Mouse (Mus musculus): ENCODE results near the gene Tfeb. TPM values are rescaled to one million over a fixed set of nuclear protein-coding genes. Genes with fewer than 3 reads are reported as not detected.

Tfeb gene
- polyA plus RNA-seq, 1 experiment from 2014 or later: 17.8 TPM

- no peak for ATAC-seq
- no peak for DNase-seq (ENCODE audit: low spot score)
- TF ChIP-seq CTCF (IDR thresholded peaks at IDR 0.05) (no peak), EP300 (IDR thresholded peaks at IDR 0.05) (no peak)
- H3K4me3 ChIP-seq (ENCODE audit: low read depth, low read length): no peak overlapping the region
- no peaks in the 10 kb centered on the region for H3K9me3 ChIP-seq (ENCODE audit: low read length)
- H3K9ac ChIP-seq (replicated peaks; ENCODE audit: low read depth): no peak overlapping the region
- no peak overlapping the region for H3K27ac ChIP-seq (ENCODE audit: low read length)
- no peak overlapping the region for H3K4me2 ChIP-seq (replicated peaks; ENCODE audit: low read depth, low read length)
- H3K4me1 ChIP-seq (ENCODE audit: insufficient read depth, low read depth, low read length): no peaks in the 10 kb centered on the region
- H3K27me3 ChIP-seq (replicated peaks; ENCODE audit: insufficient read depth, low read length): no peaks in the 10 kb centered on the region
- H3K36me3 ChIP-seq (ENCODE audit: insufficient read depth, low read length): no peaks in the 10 kb centered on the region
- 70% methylated on average over 16 of the region's 16 CpGs for WGBS
Measured at GRCm38 (mm10) chr17:47796156-47796816, 59.5 kb downstream of the Tfeb start.

GRCm38 (mm10) chr17:47796968-47797367 is 60.1 kb downstream of the Tfeb start:
- Histone ChIP-seq H3K4me3 (ENCODE audit: low read depth, low read length) (no peak overlapping the region), H3K27ac (ENCODE audit: low read length) (no peak overlapping the region), H3K4me1 (ENCODE audit: insufficient read depth, low read depth, low read length) (no peaks in the 10 kb centered on the region), H3K27me3 (replicated peaks; ENCODE audit: insufficient read depth, low read length) (no peaks in the 10 kb centered on the region), H3K4me2 (replicated peaks; ENCODE audit: low read depth, low read length) (no peak overlapping the region), H3K9ac (replicated peaks; ENCODE audit: low read depth) (no peak overlapping the region), H3K9me3 (ENCODE audit: low read length) (no peaks in the 10 kb centered on the region), H3K36me3 (ENCODE audit: insufficient read depth, low read length) (no peaks in the 10 kb centered on the region)
- ATAC-seq (no peak), DNase-seq (ENCODE audit: low spot score) (no peak)
- WGBS: 66% methylated on average over 4 of the region's 4 CpGs
- TF ChIP-seq EP300 (IDR thresholded peaks at IDR 0.05): no peak
- TF ChIP-seq CTCF (IDR thresholded peaks at IDR 0.05): peak; percentile 42; the same call in 1 of the 2 replicates

- Histone ChIP-seq H3K4me2 (replicated peaks; ENCODE audit: low read depth, low read length) (no peak overlapping the region), H3K4me1 (ENCODE audit: insufficient read depth, low read depth, low read length) (no peaks in the 10 kb centered on the region), H3K4me3 (ENCODE audit: low read depth, low read length) (no peak overlapping the region), H3K27ac (ENCODE audit: low read length) (no peak overlapping the region), H3K9ac (replicated peaks; ENCODE audit: low read depth) (no peak overlapping the region), H3K36me3 (ENCODE audit: insufficient read depth, low read length) (no peaks in the 10 kb centered on the region), H3K9me3 (ENCODE audit: low read length) (no peaks in the 10 kb centered on the region), H3K27me3 (replicated peaks; ENCODE audit: insufficient read depth, low read length) (no peaks in the 10 kb centered on the region)
- DNase-seq (ENCODE audit: low spot score): no peak
- no peak for TF ChIP-seq EP300 (IDR thresholded peaks at IDR 0.05)
- TF ChIP-seq CTCF (IDR thresholded peaks at IDR 0.05): no peak
- no peak for ATAC-seq
- 61% methylated on average over 9 of the region's 9 CpGs for WGBS
Measured at GRCm38 (mm10) chr17:47797383-47797782, 60.6 kb downstream of the Tfeb start.

GRCm38 (mm10) chr17:47802806-47803205 is 66.0 kb downstream of the Tfeb start:
- Histone ChIP-seq H3K27me3 (replicated peaks; ENCODE audit: insufficient read depth, low read length) (no peaks in the 10 kb centered on the region), H3K4me1 (ENCODE audit: insufficient read depth, low read depth, low read length) (no peaks in the 10 kb centered on the region), H3K27ac (ENCODE audit: low read length) (no peak overlapping the region), H3K4me2 (replicated peaks; ENCODE audit: low read depth, low read length) (no peak overlapping the region), H3K9ac (replicated peaks; ENCODE audit: low read depth) (no peak overlapping the region), H3K9me3 (ENCODE audit: low read length) (no peaks in the 10 kb centered on the region), H3K36me3 (ENCODE audit: insufficient read depth, low read length) (no peaks in the 10 kb centered on the region), H3K4me3 (ENCODE audit: low read depth, low read length) (no peak overlapping the region)
- ATAC-seq (no peak), DNase-seq (ENCODE audit: low spot score) (no peak)
- TF ChIP-seq CTCF (IDR thresholded peaks at IDR 0.05) (no peak), EP300 (IDR thresholded peaks at IDR 0.05) (no peak)
- WGBS: 11% methylated on average over 8 of the region's 8 CpGs

- WGBS: 87% methylated on average over 4 of the region's 4 CpGs
Measured at GRCm38 (mm10) chr17:47803662-47804061, 66.8 kb downstream of the Tfeb start.

GRCm38 (mm10) chr17:47805047-47805835 is 68.4 kb downstream of the Tfeb start:
- Histone ChIP-seq H3K4me1 (ENCODE audit: insufficient read depth, low read depth, low read length) (no peaks in the 10 kb centered on the region), H3K36me3 (ENCODE audit: insufficient read depth, low read length) (no peaks in the 10 kb centered on the region), H3K9me3 (ENCODE audit: low read length) (no peaks in the 10 kb centered on the region), H3K9ac (replicated peaks; ENCODE audit: low read depth) (no peak overlapping the region), H3K27ac (ENCODE audit: low read length) (no peak overlapping the region), H3K4me3 (ENCODE audit: low read depth, low read length) (no peak overlapping the region), H3K4me2 (replicated peaks; ENCODE audit: low read depth, low read length) (no peak overlapping the region), H3K27me3 (replicated peaks; ENCODE audit: insufficient read depth, low read length) (no peaks in the 10 kb centered on the region)
- DNase-seq (ENCODE audit: low spot score) (peak; percentile 41), ATAC-seq (no peak)
- no peak for TF ChIP-seq CTCF (IDR thresholded peaks at IDR 0.05)
- TF ChIP-seq EP300 (IDR thresholded peaks at IDR 0.05): no peak
- WGBS: 50% methylated on average over 13 of the region's 13 CpGs

More at GRCm38 (mm10) chr17:47803662-47804061, 66.8 kb downstream of the Tfeb start:
- Histone ChIP-seq H3K4me1 (ENCODE audit: insufficient read depth, low read depth, low read length) (no peaks in the 10 kb centered on the region), H3K4me2 (replicated peaks; ENCODE audit: low read depth, low read length) (no peak overlapping the region), H3K9ac (replicated peaks; ENCODE audit: low read depth) (no peak overlapping the region), H3K9me3 (ENCODE audit: low read length) (no peaks in the 10 kb centered on the region), H3K4me3 (ENCODE audit: low read depth, low read length) (no peak overlapping the region), H3K36me3 (ENCODE audit: insufficient read depth, low read length) (no peaks in the 10 kb centered on the region), H3K27me3 (replicated peaks; ENCODE audit: insufficient read depth, low read length) (no peaks in the 10 kb centered on the region), H3K27ac (ENCODE audit: low read length) (no peak overlapping the region)
- peak; percentile 22; the same call in 1 of the 2 replicates for TF ChIP-seq CTCF (IDR thresholded peaks at IDR 0.05)
- no peak for TF ChIP-seq EP300 (IDR thresholded peaks at IDR 0.05)
- ATAC-seq: no peak
- DNase-seq (ENCODE audit: low spot score): no peak

Measured in lung, postnatal 0 days (tissue).